Mouse (Mus musculus): Measurements from ENCODE around the gene Fam111a.
"Not testable (repeated sequence)": the region's sequence is repeated elsewhere in the genome, so short reads cannot be mapped to it uniquely, and the experiment has no call there.

Gene Fam111a

GRCm38 (mm10) chr19:12545440-12545839 is at the start of gene Fam111a:
TSS of gene Fam111a (plus strand) at chr19:12545740.
- not testable (repeated sequence) for DNase-seq

GRCm38 (mm10) chr19:12496241-12496640 is 49.3 kb upstream of the Fam111a start:
- no peak for DNase-seq

- no peak for DNase-seq
Measured at GRCm38 (mm10) chr19:12497909-12498308, 47.6 kb upstream of the Fam111a start.

GRCm38 (mm10) chr19:12498321-12498720 is 47.2 kb upstream of the Fam111a start:
- no peak for DNase-seq

GRCm38 (mm10) chr19:12498941-12499340 is 46.6 kb upstream of the Fam111a start:
- DNase-seq, result no peak

GRCm38 (mm10) chr19:12499485-12499884 is 46.1 kb upstream of the Fam111a start:
- no peak for DNase-seq

- no peak for DNase-seq
Measured at GRCm38 (mm10) chr19:12500124-12500523, 45.4 kb upstream of the Fam111a start.

- DNase-seq, result peak; percentile 60
Measured at GRCm38 (mm10) chr19:12500881-12501311, 44.6 kb upstream of the Fam111a start.

- peak; percentile 96 for DNase-seq
Measured at GRCm38 (mm10) chr19:12501370-12502347, 43.9 kb upstream of the Fam111a start, which contains the start of gene Dtx4. TSS of gene Dtx4 (minus strand) at chr19:12501454.

GRCm38 (mm10) chr19:12502756-12503155 is 42.8 kb upstream of the Fam111a start:
- DNase-seq, result no peak

- DNase-seq, result no peak
Measured at GRCm38 (mm10) chr19:12514621-12515020, 30.9 kb upstream of the Fam111a start.

GRCm38 (mm10) chr19:12517671-12518540 is 27.6 kb upstream of the Fam111a start:
- DNase-seq, result peak; percentile 75

GRCm38 (mm10) chr19:12518541-12518890 is 27.0 kb upstream of the Fam111a start:
- DNase-seq, result no peak

- DNase-seq, result no peak
Measured at GRCm38 (mm10) chr19:12523377-12523776, 22.2 kb upstream of the Fam111a start.

GRCm38 (mm10) chr19:12537168-12537567 is 8.4 kb upstream of the Fam111a start:
- DNase-seq, result no peak

- DNase-seq, result no peak
Measured at GRCm38 (mm10) chr19:12539975-12540374, 5.6 kb upstream of the Fam111a start.

- DNase-seq, result no peak
Measured at GRCm38 (mm10) chr19:12540727-12541126, 4.8 kb upstream of the Fam111a start.

- DNase-seq, result no peak
Measured at GRCm38 (mm10) chr19:12541644-12542043, 3.9 kb upstream of the Fam111a start.

GRCm38 (mm10) chr19:12549166-12549565 is 3.6 kb downstream of the Fam111a start:
- peak; percentile 46 for DNase-seq

GRCm38 (mm10) chr19:12550005-12550942 is 4.7 kb downstream of the Fam111a start:
- DNase-seq, result peak; percentile 27

- DNase-seq, result no peak
Measured at GRCm38 (mm10) chr19:12556293-12556692, 10.8 kb downstream of the Fam111a start.

- no peak for DNase-seq
Measured at GRCm38 (mm10) chr19:12558219-12558618, 12.7 kb downstream of the Fam111a start.

Data from kidney, postnatal 14 days (tissue).